Mouse (Mus musculus) forebrain, postnatal 0 days (tissue): ENCODE data around the gene Tle6. TPM values are rescaled to one million over a fixed set of nuclear protein-coding genes. Genes with fewer than 3 reads are reported as not detected.

ENCODE experiments used
- ATAC-seq: fragments of 200-750 bp; cut with Nextera tagmentation; 2 replicates; pipeline ENCODE4 v1.8.0; 2017; ENCODE audit warnings: mild to moderate bottlenecking, moderate library complexity
- DNase-seq: peaks from one replicate; pipeline ENCODE4 v3.0.0-alpha.2; 2015
- H3K27ac ChIP-seq: fragments of 300-500 bp; sonication (generic); 2 replicates; pipeline ENCODE4 v1.5.1; 2014; ENCODE audit warnings: low read depth, mild to moderate bottlenecking, antibody characterized with exemption, low read length, moderate library complexity, mixed read lengths
- H3K27me3 ChIP-seq: fragments of 300-500 bp; sonication (generic); 2 replicates; pipeline ENCODE4 v1.6.1; 2014; ENCODE audit warnings: mild to moderate bottlenecking, low read length, mixed read lengths; ENCODE audit not compliant: insufficient read depth
- H3K36me3 ChIP-seq: fragments of 300-500 bp; sonication (generic); 2 replicates; pipeline ENCODE4 v1.6.1; 2014; ENCODE audit warnings: mild to moderate bottlenecking, moderate library complexity; ENCODE audit not compliant: insufficient read depth
- H3K4me1 ChIP-seq: fragments of 300-500 bp; sonication (generic); 2 replicates; pipeline ENCODE4 v1.6.1; 2014; ENCODE audit warnings: antibody characterized with exemption; ENCODE audit not compliant: insufficient read depth
- H3K4me2 ChIP-seq: fragments of 300-500 bp; sonication (generic); 2 replicates; pipeline ENCODE4 v1.6.1; 2014; ENCODE audit warnings: low read depth, mild to moderate bottlenecking, moderate library complexity
- H3K4me3 ChIP-seq: fragments of 300-500 bp; sonication (generic); 2 replicates; pipeline ENCODE4 v1.5.1; 2014; ENCODE audit warnings: low read depth, low read length, mixed read lengths
- H3K9ac ChIP-seq: fragments of 300-500 bp; sonication (generic); 2 replicates; pipeline ENCODE4 v1.6.1; 2014; ENCODE audit warnings: mild to moderate bottlenecking
- H3K9me3 ChIP-seq: fragments of 300-500 bp; sonication (generic); 2 replicates; pipeline ENCODE4 v1.6.1; 2016; ENCODE audit warnings: low read length
- CTCF ChIP-seq: sonication (generic); IDR thresholded peaks from 2 replicates; pipeline ENCODE4 v1.5.1; 2016; ENCODE audit warnings: antibody characterized with exemption, control low read depth, low read depth
- WGBS: fragments of 180-500 bp; shearing (Covaris S2); extraction: QIAGEN DNeasy Blood & Tissue Kit; methylation state at CpG from one replicate; pipeline ENCODE4 v1.1.7; 2014; 5-methylcytosine and 5-hydroxymethylcytosine counted together
- polyA plus RNA-seq: library from polyadenylated mRNA; unstranded; fragments of >200 nt; fragmentation: Nextera tagmentation; extraction: Ambion mirVana; gene quantifications from 2 replicates; pipeline ENCODE4 v1.2.1, GENCODE M21; 2015
- total RNA-seq: library from RNA; depleted of rRNA; stranded (reverse); fragments of >200 nt; gene quantifications from 2 replicates; pipeline ENCODE4 v1.2.3, GENCODE M21; 2014

The Tle6 gene
- total and polyA plus RNA-seq, 2 experiments from 2014 or later, result 4.2 to 14.1 TPM

DNA sequence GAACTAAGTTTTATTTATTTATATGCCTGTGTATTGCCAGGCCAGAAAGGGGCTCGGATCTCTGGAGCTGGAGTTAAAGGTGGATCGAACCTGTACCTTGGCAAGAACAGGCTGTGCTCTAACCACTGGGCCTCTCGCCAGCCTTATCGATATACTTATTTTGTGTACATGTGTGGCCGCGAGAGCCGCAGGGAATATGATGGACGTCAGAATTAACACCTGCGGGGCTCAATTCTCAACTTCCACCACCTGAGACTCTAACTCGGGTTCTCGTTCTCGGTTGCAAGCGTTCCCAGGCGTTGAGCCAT, 4.7 kb upstream of the Tle6 start:
- H3K4me1 ChIP-seq, result peaks cover 11% of the 10 kb centered on the region
- no peaks in the 10 kb centered on the region for H3K27me3 ChIP-seq
- WGBS, result 2% methylated on average over 14 of the region's 14 CpGs
- TF ChIP-seq CTCF, result no peak
- ATAC-seq (no peak), DNase-seq (no peak)
- peak overlapping the region; percentile 90 for H3K27ac ChIP-seq
- H3K36me3 ChIP-seq, result no peaks in the 10 kb centered on the region
- H3K4me2 ChIP-seq, result peak overlapping the region; percentile 72
- H3K4me3 ChIP-seq, result peak overlapping the region; percentile 66
- H3K9me3 ChIP-seq, result no peaks in the 10 kb centered on the region
- peak overlapping the region; percentile 54 for H3K9ac ChIP-seq

DNA sequence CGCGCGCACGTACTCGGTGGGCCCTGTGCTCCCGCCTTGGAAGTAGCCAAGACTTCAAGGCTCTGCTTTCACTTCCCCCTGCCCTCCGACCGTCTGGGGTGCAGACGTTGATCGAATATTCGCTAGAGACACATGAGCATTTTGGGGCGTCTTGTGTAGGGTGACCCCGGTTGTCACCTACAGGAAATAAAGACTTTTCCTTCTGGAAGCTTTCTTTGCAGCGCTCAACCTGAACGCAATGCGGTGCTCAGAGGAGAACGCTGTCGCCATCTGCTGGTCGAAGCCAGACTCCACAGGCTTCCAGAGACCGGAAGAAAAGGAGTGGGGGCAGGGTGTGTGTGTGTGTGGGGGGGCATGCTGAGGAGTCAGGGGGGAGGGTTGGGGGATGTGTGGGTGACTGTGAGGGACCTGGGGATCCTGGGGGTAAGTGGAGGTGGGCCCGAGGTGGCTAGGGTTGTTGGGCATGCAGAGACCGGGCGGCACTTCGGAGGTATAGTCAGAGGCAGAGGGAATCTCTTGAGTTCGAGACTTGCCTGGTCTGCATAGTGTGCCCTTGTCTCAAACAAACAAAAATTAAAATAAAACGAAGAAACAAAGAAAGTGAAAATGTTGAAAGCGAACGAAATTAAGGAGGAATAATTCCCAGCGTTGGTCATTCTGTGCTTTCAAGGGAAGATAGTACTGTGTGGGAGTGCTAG, 4.2 kb upstream of the Tle6 start:
- H3K4me3 ChIP-seq, result peak overlapping the region; percentile 66
- H3K4me1 ChIP-seq, result peaks cover 12% of the 10 kb centered on the region
- no peaks in the 10 kb centered on the region for H3K9me3 ChIP-seq
- H3K27ac ChIP-seq, result peak overlapping the region; percentile 90
- ATAC-seq, result peak; percentile 63
- no peaks in the 10 kb centered on the region for H3K36me3 ChIP-seq
- WGBS, result 20% methylated on average over 29 of the region's 29 CpGs
- DNase-seq, result peak; percentile 97
- H3K9ac ChIP-seq, result peak overlapping the region; percentile 54
- TF ChIP-seq CTCF, result peak; percentile 93
- peak overlapping the region; percentile 72 for H3K4me2 ChIP-seq
- H3K27me3 ChIP-seq, result no peaks in the 10 kb centered on the region

DNA sequence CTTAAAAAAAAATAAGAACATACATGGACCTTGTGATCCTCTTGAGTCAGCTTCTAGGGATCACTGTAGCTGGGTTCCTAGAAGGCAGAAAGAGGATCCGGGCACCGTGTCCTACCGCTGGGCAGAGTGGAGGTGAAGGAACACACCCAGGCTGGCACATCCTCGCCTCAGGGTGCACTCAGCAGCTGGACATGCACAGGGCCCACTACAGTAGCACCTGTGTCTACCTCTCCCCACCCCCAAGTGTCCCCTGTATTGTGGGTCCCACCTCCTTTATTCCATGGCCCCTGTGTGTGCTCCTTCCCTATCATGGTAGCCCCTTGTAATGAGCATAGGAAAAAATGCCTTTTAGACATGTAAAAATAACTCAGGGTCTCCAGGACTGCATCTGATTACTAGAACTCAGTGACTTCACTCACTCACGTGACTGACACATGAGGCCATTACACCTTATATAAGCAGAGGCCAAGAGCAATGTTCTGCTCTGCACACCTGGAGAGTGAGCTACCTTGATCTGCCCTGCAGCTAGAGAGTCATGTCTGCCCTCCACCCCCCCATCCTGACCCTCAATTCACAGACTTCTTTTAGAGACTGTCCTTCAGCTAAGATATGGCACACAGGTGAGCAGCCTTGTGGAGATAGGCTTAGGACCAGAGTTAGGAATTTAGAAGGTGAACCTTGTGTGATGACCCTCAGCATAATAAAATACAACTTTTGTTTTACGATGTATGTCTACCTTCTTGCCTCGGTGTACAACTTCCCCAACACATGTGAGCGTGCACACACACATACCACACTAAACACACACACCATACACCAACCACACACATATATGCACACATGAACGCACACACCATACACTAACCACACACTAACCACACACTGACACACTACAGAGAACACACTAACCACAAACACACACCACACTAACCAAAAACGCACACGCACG, 3.4 kb upstream of the Tle6 start:
- H3K9me3 ChIP-seq, result no peaks in the 10 kb centered on the region
- peaks cover 12% of the 10 kb centered on the region for H3K4me1 ChIP-seq
- no peak overlapping the region for H3K27ac ChIP-seq
- H3K4me2 ChIP-seq, result peak overlapping the region; percentile 72; the same call in 1 of the 2 replicates
- no peak overlapping the region for H3K9ac ChIP-seq
- peak overlapping the region; percentile 5; the same call in 1 of the 2 replicates for H3K4me3 ChIP-seq
- ATAC-seq, result no peak
- no peak for DNase-seq
- H3K27me3 ChIP-seq, result no peaks in the 10 kb centered on the region
- H3K36me3 ChIP-seq, result no peaks in the 10 kb centered on the region
- no peak for TF ChIP-seq CTCF
- 82% methylated on average over 12 of the region's 12 CpGs for WGBS

DNA sequence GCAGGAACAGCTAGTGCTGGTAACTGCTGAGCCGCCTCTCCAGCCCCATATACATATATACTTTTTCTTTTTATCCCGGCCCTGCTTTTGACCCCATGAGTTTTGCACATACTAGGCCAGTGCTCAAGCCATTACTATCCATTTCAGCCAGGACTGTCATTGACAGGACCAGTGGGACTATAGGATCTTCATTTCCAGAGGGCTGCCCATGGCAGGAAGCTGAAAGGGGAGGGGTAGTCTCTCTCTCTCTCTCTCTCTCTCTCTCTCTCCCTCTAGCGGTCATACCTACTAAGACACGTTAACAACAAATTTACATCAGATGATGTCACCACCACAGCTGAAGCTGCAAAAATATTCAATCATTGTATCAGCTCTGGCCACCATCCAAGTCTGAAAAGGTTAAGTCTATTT, 1.9 kb upstream of the Tle6 start:
- Histone ChIP-seq H3K9me3 (no peaks in the 10 kb centered on the region), H3K36me3 (no peaks in the 10 kb centered on the region), H3K27ac (no peak overlapping the region), H3K4me2 (no peak overlapping the region), H3K27me3 (0 out of 2 replicates have a peak, but pooled peaks cover 4% of the 10 kb centered on the region), H3K9ac (no peak overlapping the region), H3K4me1 (peaks cover 12% of the 10 kb centered on the region), H3K4me3 (no peak overlapping the region)
- ATAC-seq (no peak), DNase-seq (peak; percentile 78)
- 16% methylated on average over 4 of the region's 4 CpGs for WGBS
- TF ChIP-seq CTCF, result peak; percentile 81

DNA sequence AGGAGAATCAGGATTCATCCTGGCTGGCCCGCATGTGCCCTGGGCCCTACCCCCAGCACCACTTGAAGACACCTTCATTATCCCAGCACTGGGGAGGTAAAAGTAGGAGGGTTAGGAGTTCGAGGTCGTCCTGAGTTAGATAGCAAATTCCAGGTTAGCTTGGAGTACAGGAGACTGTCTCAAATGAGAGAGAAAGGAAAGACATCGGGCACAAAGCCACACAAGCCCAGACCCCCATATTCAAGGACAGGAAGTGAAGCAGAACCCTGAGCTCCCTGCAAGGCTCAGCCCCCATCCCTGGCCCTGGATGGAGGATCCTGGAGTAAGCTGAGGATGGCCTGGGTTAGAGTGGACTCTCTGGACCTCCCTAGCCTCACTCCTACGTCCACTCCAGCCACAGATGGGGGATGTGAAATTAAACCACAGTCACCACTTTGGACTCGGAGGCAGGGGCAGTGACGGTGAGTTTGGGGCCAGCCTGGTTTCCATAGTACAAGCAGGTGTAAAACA, 578 bp upstream of the Tle6 start:
- no peaks in the 10 kb centered on the region for H3K9me3 ChIP-seq
- ATAC-seq (no peak), DNase-seq (no peak)
- H3K36me3 ChIP-seq, result no peaks in the 10 kb centered on the region
- H3K27ac ChIP-seq, result no peak overlapping the region
- H3K27me3 ChIP-seq, result 0 out of 2 replicates have a peak, but pooled peaks cover 4% of the 10 kb centered on the region
- no peak overlapping the region for H3K9ac ChIP-seq
- TF ChIP-seq CTCF, result no peak
- H3K4me2 ChIP-seq, result peak overlapping the region; percentile 64
- H3K4me1 ChIP-seq, result peaks cover 12% of the 10 kb centered on the region
- no peak overlapping the region for H3K4me3 ChIP-seq
- 20% methylated on average over 7 of the region's 7 CpGs for WGBS

DNA sequence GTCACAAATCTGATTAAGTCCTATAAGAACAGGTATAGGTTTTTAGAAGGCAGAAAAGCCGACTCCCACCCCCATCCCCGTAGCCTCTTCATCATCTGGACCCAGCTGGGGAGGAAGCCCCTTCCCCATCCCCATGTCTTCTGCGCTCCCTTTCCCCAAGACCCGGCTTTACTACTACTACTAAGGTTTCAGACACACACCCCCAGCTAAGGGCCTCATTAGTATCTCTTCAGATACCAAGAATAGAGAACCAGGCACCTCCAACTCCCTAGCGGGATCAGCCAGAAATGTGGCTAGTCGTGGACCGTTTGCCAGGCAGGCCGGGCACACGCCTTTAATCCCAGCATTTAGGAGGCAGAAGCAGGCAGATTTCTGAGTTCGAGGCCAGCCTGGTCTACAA, 777 bp downstream of the Tle6 start:
- WGBS, result 54% methylated on average over 10 of the region's 10 CpGs
- Histone ChIP-seq H3K27ac (no peak overlapping the region), H3K27me3 (peaks cover 13% of the 10 kb centered on the region; the same call in 1 of the 2 replicates), H3K4me1 (peaks cover 17% of the 10 kb centered on the region), H3K9me3 (no peaks in the 10 kb centered on the region), H3K9ac (no peak overlapping the region), H3K4me3 (no peak overlapping the region), H3K4me2 (no peak overlapping the region), H3K36me3 (no peaks in the 10 kb centered on the region)
- no peak for TF ChIP-seq CTCF
- DNase-seq (no peak), ATAC-seq (no peak)
